Mouse (Mus musculus) left cerebral cortex, adult 8-10 months (tissue): ENCODE data around the gene Ccdc77. TPM values are rescaled to one million over a fixed set of nuclear protein-coding genes. Genes with fewer than 3 reads are reported as not detected.
"Not testable (repeated sequence)": the region's sequence is repeated elsewhere in the genome, so short reads cannot be mapped to it uniquely, and the experiment has no call there.

Experiments used
- DNase-seq, 2 experiments: peaks; one replicate each; pipeline ENCODE4 v3.0.0; 2022; ENCODE audit warnings: low spot score in 2 of 2
- total RNA-seq, 4 experiments: library from RNA; stranded (reverse); gene quantifications; 2 replicates each; pipeline ENCODE4 v1.2.4; 2022

The Ccdc77 gene
- total RNA-seq, 4 experiments from 2014 or later, result 4.1 to 5.9 (median 5.3) TPM

GRCm38 (mm10) chr6:120312443-120312842, 51.7 kb downstream of the Ccdc77 start:
- DNase-seq, result no peak

GRCm38 (mm10) chr6:120309787-120310186, 54.4 kb downstream of the Ccdc77 start:
- no peak for DNase-seq

- no peak for DNase-seq
These were observed 54.8 kb downstream of the Ccdc77 start for GRCm38 (mm10) chr6:120309338-120309737.

DNA sequence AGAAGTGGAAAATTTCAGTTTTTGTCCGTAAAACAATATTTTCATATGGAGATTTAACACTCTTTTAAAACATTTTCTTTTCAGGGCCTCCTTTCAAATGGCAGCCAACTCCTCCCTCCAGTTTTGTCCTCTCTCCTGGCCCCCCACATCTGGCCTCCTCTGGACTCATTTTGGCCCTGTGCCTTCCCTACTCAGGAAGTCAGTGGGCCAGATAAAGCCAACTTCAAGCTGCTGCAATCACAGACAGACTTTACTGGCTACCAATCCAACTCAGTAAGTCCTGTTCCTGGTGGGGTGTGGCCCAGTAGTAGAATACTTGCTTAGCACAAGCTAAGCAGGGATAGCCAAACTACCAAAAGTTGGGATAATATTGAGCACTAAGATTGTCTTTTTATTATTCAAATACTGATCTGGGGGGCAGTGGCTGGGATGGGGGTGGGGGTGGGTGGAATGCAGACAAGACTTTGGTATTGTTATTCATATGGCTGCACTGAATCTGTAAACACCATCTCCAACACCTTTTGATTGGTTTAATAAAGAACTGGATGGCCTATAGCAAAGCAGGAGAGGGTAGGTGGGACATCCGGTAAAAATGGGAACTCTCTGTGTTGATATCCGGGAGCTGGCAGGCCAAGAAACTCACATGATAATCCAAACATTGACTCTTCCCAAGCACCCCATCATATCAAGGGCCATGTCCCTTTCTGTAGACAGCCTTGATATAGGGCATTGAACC, 57.1 kb downstream of the Ccdc77 start:
- DNase-seq, result no peak

- no peak for DNase-seq
These were observed 61.3 kb downstream of the Ccdc77 start for GRCm38 (mm10) chr6:120302755-120303316.

GRCm38 (mm10) chr6:120301137-120301536, 63.0 kb downstream of the Ccdc77 start:
- DNase-seq, result peak in 1 of 2 experiments; percentile 14

- not testable (repeated sequence) for DNase-seq
These were observed 67.6 kb downstream of the Ccdc77 start for GRCm38 (mm10) chr6:120296589-120296988.

DNA sequence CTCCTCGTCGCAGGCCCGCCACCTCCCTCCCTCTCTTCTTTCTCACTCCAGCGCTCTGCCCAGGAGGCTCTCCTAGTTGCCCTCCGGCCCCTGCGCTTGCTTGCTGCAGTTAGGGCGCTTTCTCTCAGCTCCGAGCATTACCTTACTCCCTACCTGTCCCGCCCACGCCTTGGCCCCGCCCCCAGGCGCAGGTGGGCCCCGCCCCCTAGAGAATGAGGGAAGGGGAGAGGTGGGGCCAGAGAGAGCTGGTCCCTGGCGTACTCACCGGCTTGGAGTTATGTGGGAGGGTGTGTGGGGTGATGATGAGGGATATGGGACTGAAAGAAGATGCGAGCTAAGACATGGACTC, 69.4 kb downstream of the Ccdc77 start:
- peak; percentile 18 to 28 for DNase-seq

GRCm38 (mm10) chr6:120294056-120294784, 70.0 kb downstream of the Ccdc77 start, which contains the start of the genes D330020A13Rik and B4galnt3:
Gene D330020A13Rik (plus strand): TSS chr6:120294364.
Gene B4galnt3 (minus strand): TSS chr6:120294559.
- peak; percentile 18 to 38 for DNase-seq

DNA sequence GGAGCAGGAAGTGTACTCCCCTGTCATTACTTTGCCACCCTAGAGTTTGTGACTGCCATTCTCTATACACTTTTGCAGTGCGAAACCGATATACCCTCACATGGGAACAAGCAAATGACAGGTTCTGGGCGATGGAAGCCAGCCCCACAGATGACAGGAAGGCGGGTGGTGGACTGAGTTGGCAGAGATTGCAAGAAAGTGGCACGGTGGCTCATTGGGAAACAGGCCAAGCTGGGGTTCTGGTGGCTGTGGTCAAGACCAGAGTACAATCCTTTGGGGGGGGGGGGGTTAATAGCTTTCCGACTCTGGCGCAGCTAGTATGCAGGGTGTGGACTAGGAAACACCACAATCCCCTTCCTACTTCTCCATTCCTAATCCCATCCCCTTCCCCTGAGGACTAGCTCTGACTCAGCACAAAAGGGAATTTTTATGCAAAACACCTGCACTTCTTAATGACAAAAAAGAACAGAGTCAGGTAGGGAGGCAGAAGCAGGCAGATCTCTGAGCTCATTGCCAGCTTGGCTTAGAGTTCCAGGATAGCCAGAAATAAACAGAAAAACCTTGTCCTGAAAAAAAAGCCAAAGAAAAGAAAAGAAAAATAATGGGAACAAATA, 72.7 kb downstream of the Ccdc77 start:
- no peak for DNase-seq

DNA sequence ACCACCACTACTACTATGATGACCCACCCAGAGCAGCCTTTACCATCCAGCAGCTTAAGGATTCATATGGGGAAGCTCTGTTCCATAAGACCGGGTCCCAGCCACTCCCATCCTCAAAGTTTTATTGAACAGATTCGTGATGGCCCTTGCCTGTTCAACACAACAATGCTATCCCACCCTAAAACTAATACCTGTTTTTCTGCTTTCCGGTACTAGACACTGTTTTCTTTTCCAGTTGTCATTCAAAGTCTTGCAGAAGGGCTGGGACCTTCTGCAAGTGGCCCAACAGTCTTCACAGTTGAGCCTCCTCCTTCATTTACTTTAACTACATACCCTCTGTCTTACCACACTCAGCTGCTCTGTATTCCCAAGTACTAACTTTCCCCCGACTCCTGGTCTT, 74.7 kb downstream of the Ccdc77 start:
- no peak for DNase-seq

- DNase-seq, result no peak
These were observed 75.6 kb downstream of the Ccdc77 start for GRCm38 (mm10) chr6:120288541-120288940.

DNA sequence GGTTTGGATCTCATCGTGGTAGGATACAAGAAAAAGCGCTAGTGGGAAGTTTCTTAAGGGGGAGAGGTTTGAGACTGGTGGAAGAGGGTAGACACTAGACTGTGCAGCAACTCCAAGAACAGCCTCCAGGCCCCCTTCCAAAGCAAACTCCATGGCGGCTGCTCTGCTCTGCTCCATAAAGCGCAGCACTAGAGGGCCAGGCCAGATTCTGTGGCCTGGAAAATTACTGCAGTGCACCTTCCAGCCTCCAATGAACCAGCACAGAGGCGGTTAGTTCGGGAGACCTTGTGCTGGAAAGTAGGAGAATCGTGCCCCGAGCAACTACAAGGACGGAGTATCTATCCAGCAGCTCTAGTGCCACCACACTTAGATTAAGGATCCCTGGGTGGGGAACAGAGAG, 76.9 kb downstream of the Ccdc77 start:
- no peak for DNase-seq

DNA sequence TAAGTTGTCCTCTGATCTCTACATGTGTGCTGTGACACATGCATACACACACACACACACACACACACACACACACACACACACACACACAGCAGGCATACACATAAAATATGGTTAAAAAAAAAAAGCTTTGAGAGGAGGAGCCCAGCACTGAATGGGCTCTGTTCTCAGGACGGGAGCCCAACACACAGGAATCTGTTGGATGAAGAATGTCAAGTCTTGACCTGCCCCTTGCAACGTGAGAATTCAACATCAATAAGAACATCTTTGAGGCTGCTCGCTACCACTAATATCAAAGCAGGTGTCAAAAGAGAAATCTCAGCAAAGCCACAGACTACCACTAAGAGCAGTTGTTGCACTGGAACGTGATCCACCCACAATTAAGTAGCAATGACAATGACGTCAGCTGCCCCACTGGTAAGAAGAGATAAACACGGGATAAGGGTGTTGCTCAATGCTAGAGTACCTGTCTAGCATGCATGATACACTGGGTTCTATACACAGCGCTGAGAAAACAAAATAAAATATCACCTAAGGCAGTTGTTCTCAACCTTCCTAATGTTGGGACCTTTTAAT, 87.2 kb downstream of the Ccdc77 start:
- DNase-seq, result no peak

GRCm38 (mm10) chr6:120275301-120275700, 88.9 kb downstream of the Ccdc77 start:
- DNase-seq, result peak in 1 of 2 experiments; percentile 11

GRCm38 (mm10) chr6:120274887-120275286, 89.3 kb downstream of the Ccdc77 start:
- DNase-seq, result no peak

Other genes with a start within 250 kb of the Ccdc77 start
- not detected for gene D330020A13Rik, start 70.0 kb downstream of the Ccdc77 start, total RNA-seq
- gene B4galnt3, start 69.8 kb downstream of the Ccdc77 start, total RNA-seq, result under 1 TPM; 0.51 to 0.94 (median 0.70) TPM
- gene Kdm5a, start 250 bp downstream of the Ccdc77 start, total RNA-seq, result 10 to 100 TPM; 40.0 to 43.6 (median 42.0) TPM
- 10 to 100 TPM; 13.8 to 24.1 (median 17.1) TPM for gene Il17ra, start 98.9 kb upstream of the Ccdc77 start, total RNA-seq
- 10 to 100 TPM; 43.6 to 47.4 (median 46.5) TPM for gene Tmem121b, start 129.4 kb upstream of the Ccdc77 start, total RNA-seq
- 10 to 100 TPM; 31.7 to 36.8 (median 33.9) TPM for gene Hdhd5, start 166.9 kb upstream of the Ccdc77 start, total RNA-seq